Mouse (Mus musculus): ENCODE data around the gene Dmbx1. TPM values are rescaled to one million over a fixed set of nuclear protein-coding genes. Genes with fewer than 3 reads are reported as not detected.

The Dmbx1 gene
- polyA plus RNA-seq, 1 experiment from 2014 or later = 0.05 TPM

- H3K9ac ChIP-seq (ENCODE audit: low read length) = no peak within 1 kb of the TSS
- H3K27ac ChIP-seq (ENCODE audit: low read depth, low read length) = no peak within 1 kb of the TSS
- no peak within 1 kb of the TSS for H3K4me3 ChIP-seq (ENCODE audit: low read depth, low read length)
- DNase-seq (ENCODE audit: low spot score) (no peak), ATAC-seq (no peak)
- H3K4me1 ChIP-seq (ENCODE audit: control insufficient read depth, insufficient read depth, low read length) = peaks cover 13% of the 10 kb centered on the region
- no peaks in the 10 kb centered on the region for H3K36me3 ChIP-seq (ENCODE audit: control insufficient read depth, insufficient read depth, low read length)
- H3K4me2 ChIP-seq (ENCODE audit: low read length) = no peak within 1 kb of the TSS
- whole genome bisulfite sequencing = 79% methylated on average over 6 of the region's 6 CpGs
- no peaks in the 10 kb centered on the region; the same call in 1 of the 2 replicates for H3K27me3 ChIP-seq (replicated peaks; ENCODE audit: control insufficient read depth, insufficient read depth, low read length)
- H3K9me3 ChIP-seq (replicated peaks; ENCODE audit: control insufficient read depth, low read length) = no peaks in the 10 kb centered on the region
Observed at GRCm38 (mm10) chr4:115884022-115884421, 55.7 kb downstream of the Dmbx1 start, which contains the start of gene Kncn. TSS of gene Kncn (plus strand) at chr4:115884400.

DNA sequence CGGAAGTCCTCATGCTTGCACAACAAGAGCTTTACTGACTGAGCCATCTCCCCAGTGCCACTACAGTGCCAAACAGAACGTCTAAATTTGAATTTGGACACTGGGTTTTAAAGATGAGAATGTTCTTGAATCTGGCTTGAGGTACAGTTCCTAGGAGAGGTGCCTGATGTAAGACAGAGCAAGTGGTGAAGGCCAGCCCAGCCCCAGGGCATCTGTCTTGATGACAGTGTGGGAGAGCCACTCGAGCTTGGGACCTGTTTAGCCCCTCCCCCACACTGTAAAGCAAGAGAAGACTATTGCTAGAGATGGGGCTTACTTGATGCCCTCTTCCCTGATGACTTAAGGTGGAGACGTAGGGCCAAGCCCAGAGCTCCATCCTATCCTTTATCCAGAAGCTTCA is 57.5 kb downstream of the Dmbx1 start:
- no peak overlapping the region for H3K9ac ChIP-seq (ENCODE audit: low read length)
- no peak overlapping the region for H3K4me3 ChIP-seq (ENCODE audit: low read depth, low read length)
- no peaks in the 10 kb centered on the region for H3K36me3 ChIP-seq (ENCODE audit: control insufficient read depth, insufficient read depth, low read length)
- H3K4me1 ChIP-seq (ENCODE audit: control insufficient read depth, insufficient read depth, low read length) = peaks cover 26% of the 10 kb centered on the region
- H3K27ac ChIP-seq (ENCODE audit: low read depth, low read length) = no peak overlapping the region; the same call in 1 of the 2 replicates
- WGBS = 69% methylated on average over 4 of the region's 4 CpGs
- DNase-seq (ENCODE audit: low spot score) = no peak
- no peaks in the 10 kb centered on the region for H3K9me3 ChIP-seq (replicated peaks; ENCODE audit: control insufficient read depth, low read length)
- no peak overlapping the region for H3K4me2 ChIP-seq (ENCODE audit: low read length)
- ATAC-seq = no peak
- H3K27me3 ChIP-seq (replicated peaks; ENCODE audit: control insufficient read depth, insufficient read depth, low read length) = no peaks in the 10 kb centered on the region

DNA sequence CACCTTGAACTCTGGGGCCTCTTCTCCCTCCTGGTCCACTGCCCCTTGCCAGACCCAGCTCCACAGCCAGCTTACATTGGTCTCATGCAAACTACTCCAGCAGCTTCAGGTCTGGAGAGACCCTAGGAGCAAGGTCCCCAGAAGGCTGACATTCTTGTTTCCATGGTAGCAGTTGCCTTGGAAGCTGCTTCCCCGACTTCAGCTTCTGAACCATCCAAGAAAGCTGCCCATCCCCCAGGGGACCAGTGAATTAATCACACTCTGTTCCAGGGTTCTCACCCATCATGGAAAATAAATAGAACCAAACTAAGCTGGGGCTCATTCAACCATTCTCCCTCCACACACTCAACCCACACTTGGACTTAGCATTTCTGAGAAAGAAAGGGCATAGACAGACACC is 58.5 kb downstream of the Dmbx1 start:
- no peak overlapping the region for H3K9ac ChIP-seq (ENCODE audit: low read length)
- H3K27ac ChIP-seq (ENCODE audit: low read depth, low read length) = no peak overlapping the region; the same call in 1 of the 2 replicates
- ATAC-seq (peak; percentile 41; the same call in 1 of the 2 replicates), DNase-seq (ENCODE audit: low spot score) (peak; percentile 84)
- H3K9me3 ChIP-seq (replicated peaks; ENCODE audit: control insufficient read depth, low read length) = no peaks in the 10 kb centered on the region
- H3K4me1 ChIP-seq (ENCODE audit: control insufficient read depth, insufficient read depth, low read length) = peaks cover 26% of the 10 kb centered on the region
- no peaks in the 10 kb centered on the region for H3K36me3 ChIP-seq (ENCODE audit: control insufficient read depth, insufficient read depth, low read length)
- no peaks in the 10 kb centered on the region for H3K27me3 ChIP-seq (replicated peaks; ENCODE audit: control insufficient read depth, insufficient read depth, low read length)
- no peak overlapping the region for H3K4me2 ChIP-seq (ENCODE audit: low read length)
- no peak overlapping the region for H3K4me3 ChIP-seq (ENCODE audit: low read depth, low read length)
- WGBS = 0% methylated on average over 1 of the region's 1 CpGs

- Histone ChIP-seq H3K36me3 (ENCODE audit: control insufficient read depth, insufficient read depth, low read length) (0 out of 2 replicates have a peak, but pooled peaks cover 4% of the 10 kb centered on the region), H3K4me2 (ENCODE audit: low read length) (no peak overlapping the region; the same call in 1 of the 2 replicates), H3K27ac (ENCODE audit: low read depth, low read length) (0 out of 2 replicates have a peak overlapping the region, but pooled peaks have one; percentile 14), H3K4me1 (ENCODE audit: control insufficient read depth, insufficient read depth, low read length) (peaks cover 26% of the 10 kb centered on the region), H3K9me3 (replicated peaks; ENCODE audit: control insufficient read depth, low read length) (no peaks in the 10 kb centered on the region), H3K9ac (ENCODE audit: low read length) (no peak overlapping the region), H3K27me3 (replicated peaks; ENCODE audit: control insufficient read depth, insufficient read depth, low read length) (no peaks in the 10 kb centered on the region), H3K4me3 (ENCODE audit: low read depth, low read length) (no peak overlapping the region)
- DNase-seq (ENCODE audit: low spot score) (no peak), ATAC-seq (no peak)
- 37% methylated on average over 9 of the region's 9 CpGs for WGBS
Observed at GRCm38 (mm10) chr4:115878828-115879227, 60.9 kb downstream of the Dmbx1 start.

GRCm38 (mm10) chr4:115878216-115878678 is 61.5 kb downstream of the Dmbx1 start:
- H3K4me3 ChIP-seq (ENCODE audit: low read depth, low read length) = no peak overlapping the region
- 0 out of 2 replicates have a peak, but pooled peaks cover 8% of the 10 kb centered on the region for H3K36me3 ChIP-seq (ENCODE audit: control insufficient read depth, insufficient read depth, low read length)
- no peaks in the 10 kb centered on the region for H3K27me3 ChIP-seq (replicated peaks; ENCODE audit: control insufficient read depth, insufficient read depth, low read length)
- H3K4me2 ChIP-seq (ENCODE audit: low read length) = peak overlapping the region; percentile 23
- peak; percentile 60 for ATAC-seq
- under 1% methylated on average over 11 of the region's 11 CpGs for WGBS
- 0 out of 2 replicates have a peak overlapping the region, but pooled peaks have one; percentile 22 for H3K27ac ChIP-seq (ENCODE audit: low read depth, low read length)
- peak overlapping the region; percentile 29; the same call in 1 of the 2 replicates for H3K9ac ChIP-seq (ENCODE audit: low read length)
- peaks cover 26% of the 10 kb centered on the region for H3K4me1 ChIP-seq (ENCODE audit: control insufficient read depth, insufficient read depth, low read length)
- DNase-seq (ENCODE audit: low spot score) = peak; percentile 65
- no peaks in the 10 kb centered on the region for H3K9me3 ChIP-seq (replicated peaks; ENCODE audit: control insufficient read depth, low read length)

DNA sequence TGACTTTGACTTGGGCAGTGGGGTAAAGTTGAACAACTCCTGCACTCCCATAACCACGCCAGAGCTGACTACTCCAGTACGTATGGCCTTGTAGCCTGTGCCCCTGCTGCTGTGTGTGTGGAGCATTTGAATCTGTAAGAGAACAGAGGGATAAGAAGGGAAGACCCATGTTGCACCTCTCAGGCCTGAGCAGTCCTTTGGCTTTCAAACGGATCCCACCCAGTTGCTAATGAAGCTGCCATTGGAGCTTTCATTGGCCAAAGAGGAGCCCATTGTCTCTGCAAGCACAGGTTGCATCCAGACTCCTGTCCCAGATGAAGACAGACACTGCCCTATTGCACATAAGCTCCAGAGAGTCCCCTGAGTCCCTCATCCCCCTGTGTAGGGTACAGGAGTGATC is 66.5 kb downstream of the Dmbx1 start:
- H3K27me3 ChIP-seq (replicated peaks; ENCODE audit: control insufficient read depth, insufficient read depth, low read length) = no peaks in the 10 kb centered on the region
- H3K9me3 ChIP-seq (replicated peaks; ENCODE audit: control insufficient read depth, low read length) = no peaks in the 10 kb centered on the region
- no peak overlapping the region for H3K4me3 ChIP-seq (ENCODE audit: low read depth, low read length)
- no peak overlapping the region for H3K4me2 ChIP-seq (ENCODE audit: low read length)
- no peak overlapping the region for H3K27ac ChIP-seq (ENCODE audit: low read depth, low read length)
- no peak overlapping the region for H3K9ac ChIP-seq (ENCODE audit: low read length)
- ATAC-seq (no peak), DNase-seq (ENCODE audit: low spot score) (no peak)
- peaks cover 20% of the 10 kb centered on the region; the same call in 1 of the 2 replicates for H3K36me3 ChIP-seq (ENCODE audit: control insufficient read depth, insufficient read depth, low read length)
- WGBS = 74% methylated on average over 3 of the region's 3 CpGs
- peaks cover 10% of the 10 kb centered on the region for H3K4me1 ChIP-seq (ENCODE audit: control insufficient read depth, insufficient read depth, low read length)

DNA sequence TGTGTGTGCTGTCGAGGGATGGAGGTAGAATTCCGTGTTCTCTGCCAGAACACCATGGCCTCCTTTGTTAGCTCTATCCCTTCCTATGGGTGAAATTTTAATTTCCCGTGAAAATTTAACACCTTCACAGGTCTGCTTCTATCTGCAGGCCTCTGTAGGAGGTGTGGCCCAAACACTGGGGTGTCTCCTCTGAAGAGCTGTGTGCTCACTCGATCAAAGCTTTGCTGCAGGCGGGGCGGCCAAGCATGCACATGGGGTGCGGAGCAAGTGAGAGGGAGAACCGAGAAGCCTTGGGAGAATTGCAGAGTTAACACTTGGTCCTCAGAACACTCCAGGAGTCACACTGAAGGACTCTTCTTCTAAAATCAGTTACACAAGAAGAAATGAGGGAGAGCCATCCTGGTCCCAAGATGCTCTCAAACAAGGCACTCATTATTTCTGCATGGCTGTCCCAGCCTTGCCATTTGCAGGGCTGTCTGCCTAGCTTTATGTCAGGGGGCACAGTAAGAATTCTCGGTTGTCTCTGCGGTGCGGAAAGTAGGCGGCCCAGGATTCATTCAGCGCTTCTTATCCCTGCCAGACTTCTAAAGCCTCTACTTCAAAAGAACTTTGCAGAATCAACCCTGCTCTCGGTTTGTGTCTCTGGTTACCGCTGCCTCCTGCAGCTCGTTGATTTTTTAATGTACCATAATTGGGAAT is 70.1 kb downstream of the Dmbx1 start:
- Histone ChIP-seq H3K9me3 (replicated peaks; ENCODE audit: control insufficient read depth, low read length) (no peaks in the 10 kb centered on the region), H3K4me3 (ENCODE audit: low read depth, low read length) (no peak overlapping the region), H3K9ac (ENCODE audit: low read length) (no peak overlapping the region), H3K4me1 (ENCODE audit: control insufficient read depth, insufficient read depth, low read length) (0 out of 2 replicates have a peak, but pooled peaks cover 2% of the 10 kb centered on the region), H3K27me3 (replicated peaks; ENCODE audit: control insufficient read depth, insufficient read depth, low read length) (no peaks in the 10 kb centered on the region), H3K4me2 (ENCODE audit: low read length) (no peak overlapping the region), H3K36me3 (ENCODE audit: control insufficient read depth, insufficient read depth, low read length) (peaks cover 25% of the 10 kb centered on the region; the same call in 1 of the 2 replicates), H3K27ac (ENCODE audit: low read depth, low read length) (no peak overlapping the region)
- DNase-seq (ENCODE audit: low spot score) (peak; percentile 48), ATAC-seq (peak; percentile 63)
- 9% methylated on average over 16 of the region's 16 CpGs for WGBS
